Mouse (Mus musculus) midbrain, embryonic 14.5 days (tissue): ENCODE measurements around the gene Rab3il1. TPM values are rescaled to one million over a fixed set of nuclear protein-coding genes. Genes with fewer than 3 reads are reported as not detected.

Experiments used
- ATAC-seq: fragments of 200-750 bp; cut with Nextera tagmentation; 2 replicates; pipeline ENCODE4 v1.8.0; 2017; ENCODE audit warnings: moderate number of reproducible peaks, moderate library complexity; ENCODE audit not compliant: low FRiP score, low TSS enrichment
- DNase-seq: peaks from one replicate; pipeline ENCODE4 v3.0.0-alpha.2; 2015
- H3K27ac ChIP-seq: fragments of 300-500 bp; sonication (generic); replicated peaks from 2 replicates; pipeline ENCODE4 v1.5.1; 2014; ENCODE audit warnings: mild to moderate bottlenecking, low read depth, low read length, moderate library complexity
- H3K27me3 ChIP-seq: fragments of 300-500 bp; sonication (generic); 2 replicates; pipeline ENCODE4 v1.6.1; 2014; ENCODE audit warnings: low read length, control low read depth, mixed read lengths; ENCODE audit not compliant: control insufficient read depth, insufficient read depth
- H3K36me3 ChIP-seq: fragments of 300-500 bp; sonication (generic); 2 replicates; pipeline ENCODE4 v1.6.1; 2014; ENCODE audit warnings: low read length, control low read depth; ENCODE audit not compliant: control insufficient read depth, insufficient read depth
- H3K4me1 ChIP-seq: fragments of 300-500 bp; sonication (generic); 2 replicates; pipeline ENCODE4 v1.6.1; 2014; ENCODE audit warnings: mild to moderate bottlenecking, antibody characterized with exemption, low read length, control low read depth; ENCODE audit not compliant: control insufficient read depth, insufficient read depth
- H3K4me2 ChIP-seq: fragments of 300-500 bp; sonication (generic); 2 replicates; pipeline ENCODE4 v1.6.1; 2014; ENCODE audit warnings: mild to moderate bottlenecking, low read length, moderate library complexity
- H3K4me3 ChIP-seq: fragments of 300-500 bp; sonication (generic); replicated peaks from 2 replicates; pipeline ENCODE4 v1.5.1; 2014; ENCODE audit warnings: low read depth, low read length
- H3K9ac ChIP-seq: fragments of 300-500 bp; sonication (generic); replicated peaks from 2 replicates; pipeline ENCODE4 v1.6.1; 2014; ENCODE audit warnings: mild to moderate bottlenecking, low read length, moderate library complexity
- H3K9me3 ChIP-seq: fragments of 300-500 bp; sonication (generic); 2 replicates; pipeline ENCODE4 v1.6.1; 2016; ENCODE audit warnings: low read length, control low read depth, mixed read lengths; ENCODE audit not compliant: control insufficient read depth
- WGBS: fragments of 180-500 bp; shearing (Covaris S2); extraction: QIAGEN DNeasy Blood & Tissue Kit; methylation state at CpG from one replicate; pipeline ENCODE4 v1.1.7; 2014; 5-methylcytosine and 5-hydroxymethylcytosine counted together
- polyA plus RNA-seq: library from polyadenylated mRNA; unstranded; fragments of >200 nt; fragmentation: Nextera tagmentation; extraction: Ambion mirVana; gene quantifications from 2 replicates; pipeline ENCODE4 v1.2.1, GENCODE M21; 2014

The Rab3il1 gene
- polyA plus RNA-seq, 1 experiment from 2014 or later: 19.2 TPM

DNA sequence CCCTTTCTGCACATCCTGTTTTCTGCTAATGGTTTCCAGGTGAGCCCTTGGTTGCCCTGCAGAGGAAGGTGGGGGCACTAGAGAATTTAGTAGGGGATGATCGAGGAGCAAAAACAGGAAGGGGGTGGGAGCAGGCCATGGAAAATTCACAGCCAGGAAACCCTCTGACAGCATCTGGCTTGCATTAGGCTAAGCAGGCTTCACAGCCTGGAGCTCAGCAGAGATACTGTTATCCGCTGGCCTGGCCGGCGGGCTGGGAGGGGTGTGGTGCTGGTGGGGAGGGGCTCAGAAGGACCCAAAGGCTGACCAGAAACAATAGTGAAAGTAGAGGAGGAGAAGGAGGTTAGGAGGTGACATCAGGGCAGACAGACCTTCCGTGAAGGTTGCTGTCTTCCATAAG is 12.4 kb downstream of the Rab3il1 start:
- Histone ChIP-seq H3K4me1 (peaks cover 10% of the 10 kb centered on the region), H3K36me3 (no peaks in the 10 kb centered on the region), H3K4me3 (no peak overlapping the region), H3K4me2 (no peak overlapping the region), H3K9ac (no peak overlapping the region), H3K9me3 (no peaks in the 10 kb centered on the region), H3K27me3 (no peaks in the 10 kb centered on the region), H3K27ac (no peak overlapping the region)
- WGBS: 74% methylated on average over 5 of the region's 5 CpGs
- no peak for ATAC-seq
- no peak for DNase-seq

DNA sequence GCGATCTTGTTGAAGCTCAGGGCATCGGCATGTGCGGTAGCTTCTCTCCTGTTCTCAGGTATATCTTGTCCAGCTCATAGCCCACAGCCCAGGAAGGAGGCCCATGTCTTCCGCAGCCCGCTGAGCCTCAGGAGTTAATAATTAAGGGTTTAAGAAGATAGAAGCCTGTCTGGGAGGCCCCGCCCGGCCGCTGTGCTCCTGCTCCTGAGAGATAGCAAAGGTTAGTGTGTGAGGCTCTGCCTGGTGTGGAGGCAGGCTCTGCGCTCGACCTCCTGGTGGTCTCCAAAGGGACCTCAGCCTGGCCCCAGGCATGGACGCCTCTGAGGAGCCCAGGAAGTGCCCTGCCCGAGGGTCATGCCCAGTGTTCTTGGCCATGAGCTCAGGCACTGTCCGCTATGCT is 13.4 kb downstream of the Rab3il1 start:
- Histone ChIP-seq H3K4me3 (no peak overlapping the region), H3K9me3 (no peaks in the 10 kb centered on the region), H3K4me1 (peaks cover 14% of the 10 kb centered on the region), H3K27ac (no peak overlapping the region), H3K4me2 (no peak overlapping the region), H3K36me3 (no peaks in the 10 kb centered on the region), H3K9ac (no peak overlapping the region), H3K27me3 (no peaks in the 10 kb centered on the region)
- DNase-seq (no peak), ATAC-seq (no peak)
- WGBS: 86% methylated on average over 13 of the region's 13 CpGs

DNA sequence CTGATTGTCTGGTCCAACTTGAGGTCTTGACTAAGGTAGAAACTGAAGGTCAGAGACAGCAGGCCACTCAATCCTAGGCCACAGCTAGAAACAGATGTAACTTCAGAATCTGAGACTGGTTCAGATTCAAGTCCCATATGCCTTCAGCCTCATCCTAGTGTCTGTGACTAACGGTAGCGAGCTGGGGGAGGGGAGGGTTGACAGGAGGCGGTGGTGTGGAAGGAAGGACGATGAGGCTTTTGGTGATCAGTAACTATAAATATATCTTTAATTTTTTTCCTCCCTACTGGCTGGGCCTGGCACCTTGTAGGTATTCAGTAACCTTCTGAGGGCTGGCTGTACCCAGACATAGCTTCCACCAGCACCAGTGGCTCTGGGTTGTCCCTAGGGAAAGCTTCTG is 14.0 kb downstream of the Rab3il1 start:
- Histone ChIP-seq H3K4me2 (no peak overlapping the region), H3K9ac (no peak overlapping the region), H3K4me3 (no peak overlapping the region), H3K4me1 (peaks cover 14% of the 10 kb centered on the region), H3K27ac (no peak overlapping the region), H3K36me3 (no peaks in the 10 kb centered on the region), H3K27me3 (no peaks in the 10 kb centered on the region), H3K9me3 (no peaks in the 10 kb centered on the region)
- WGBS: 83% methylated on average over 4 of the region's 4 CpGs
- DNase-seq: no peak
- no peak for ATAC-seq

DNA sequence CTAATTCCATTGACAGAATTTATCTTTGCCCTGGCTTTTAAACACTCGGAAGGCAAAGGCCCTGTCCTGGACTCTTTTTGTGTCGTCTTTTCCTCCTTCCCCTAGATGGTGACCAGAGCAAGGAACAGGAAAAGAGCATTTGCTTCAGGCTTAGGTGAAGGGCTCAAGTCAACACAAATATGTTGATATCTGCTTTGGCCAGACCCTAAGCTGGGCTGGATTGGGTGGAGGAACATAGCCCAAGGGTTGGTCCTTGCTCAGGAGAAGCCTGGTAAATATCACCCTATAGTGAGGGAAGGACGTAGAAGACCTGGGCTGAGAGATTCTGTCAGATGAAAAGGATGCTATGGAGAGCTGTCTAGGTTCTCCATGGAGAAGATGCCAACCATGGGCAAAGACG is 14.7 kb downstream of the Rab3il1 start:
- Histone ChIP-seq H3K27ac (no peak overlapping the region), H3K9ac (no peak overlapping the region), H3K27me3 (no peaks in the 10 kb centered on the region), H3K9me3 (no peaks in the 10 kb centered on the region), H3K4me2 (no peak overlapping the region), H3K4me3 (no peak overlapping the region), H3K4me1 (peaks cover 14% of the 10 kb centered on the region), H3K36me3 (no peaks in the 10 kb centered on the region)
- ATAC-seq (no peak), DNase-seq (no peak)
- 89% methylated on average over 4 of the region's 4 CpGs for WGBS

DNA sequence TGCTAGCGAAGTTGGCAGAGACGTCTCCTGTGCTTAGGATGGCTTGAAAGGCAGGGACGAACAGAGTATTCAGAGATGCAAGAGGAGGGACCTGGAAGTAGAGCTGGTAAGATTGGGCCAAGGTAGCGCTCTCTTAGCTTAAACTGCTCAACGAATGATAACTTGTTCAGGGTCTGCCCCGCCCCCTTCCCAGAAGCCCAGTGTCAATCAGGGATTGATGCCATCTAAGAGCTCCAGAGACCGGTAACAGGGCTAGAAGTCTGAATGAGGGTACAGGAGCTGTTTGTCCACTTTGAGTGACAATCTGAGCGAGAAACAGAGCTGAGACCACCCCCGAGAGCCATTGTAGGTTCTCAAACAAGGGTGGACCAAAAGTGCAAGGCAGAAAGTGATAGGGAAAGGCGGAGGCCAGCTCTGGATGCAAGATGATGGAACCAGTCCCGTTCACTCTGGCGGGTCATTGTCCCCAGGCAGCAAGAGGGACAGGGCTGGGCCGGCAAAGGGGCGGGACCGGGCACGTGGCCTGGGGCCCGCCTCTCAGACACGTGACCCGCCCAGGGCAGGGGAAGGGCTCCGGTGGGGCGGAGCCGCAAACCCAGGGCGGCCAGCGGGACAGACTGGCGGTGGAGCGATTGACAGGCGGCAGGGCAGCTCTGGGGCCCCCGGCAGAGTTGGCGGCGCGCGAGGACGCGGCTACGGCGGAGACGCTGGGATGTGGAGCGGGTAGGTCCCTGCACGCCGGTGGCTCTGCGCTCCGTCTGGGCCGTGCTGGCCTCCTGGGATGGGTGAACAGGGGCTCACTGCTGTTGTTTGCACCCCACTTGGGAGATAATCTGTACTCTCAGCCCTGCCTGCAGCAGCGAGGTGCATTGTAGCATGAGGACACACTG is 16.4 kb downstream of the Rab3il1 start:
- Histone ChIP-seq H3K4me1 (peaks cover 14% of the 10 kb centered on the region), H3K4me2 (peak overlapping the region; percentile 95), H3K27ac (peak overlapping the region; percentile 27; the same call in 1 of the 2 replicates), H3K4me3 (peak overlapping the region; percentile 58), H3K36me3 (no peaks in the 10 kb centered on the region), H3K9me3 (no peaks in the 10 kb centered on the region), H3K27me3 (no peaks in the 10 kb centered on the region), H3K9ac (peak overlapping the region; percentile 75)
- WGBS: 5% methylated on average over 43 of the region's 44 CpGs
- peak; percentile 88 for DNase-seq
- peak; percentile 94 for ATAC-seq

DNA sequence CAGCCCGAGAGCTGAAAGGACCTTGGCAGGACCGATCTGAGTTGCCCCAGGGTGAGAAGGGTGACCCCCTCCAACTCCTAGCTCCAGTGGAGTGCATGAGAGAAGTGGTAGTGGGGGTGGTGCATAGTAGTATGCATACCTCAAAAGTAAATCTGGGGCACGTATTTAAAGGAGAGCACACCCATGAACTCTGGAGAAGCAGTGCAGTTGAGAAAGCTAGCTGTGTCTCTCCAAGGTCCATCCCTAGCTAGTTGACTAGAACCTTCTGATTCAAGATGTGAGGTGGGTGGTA is 17.0 kb downstream of the Rab3il1 start:
- H3K36me3 ChIP-seq: no peaks in the 10 kb centered on the region
- no peak for ATAC-seq
- H3K27ac ChIP-seq: no peak overlapping the region
- peak overlapping the region; percentile 95 for H3K4me2 ChIP-seq
- H3K4me1 ChIP-seq: peaks cover 14% of the 10 kb centered on the region
- H3K27me3 ChIP-seq: no peaks in the 10 kb centered on the region
- no peaks in the 10 kb centered on the region for H3K9me3 ChIP-seq
- 4% methylated on average over 3 of the region's 3 CpGs for WGBS
- DNase-seq: no peak
- H3K4me3 ChIP-seq: peak overlapping the region; percentile 58
- peak overlapping the region; percentile 75 for H3K9ac ChIP-seq

DNA sequence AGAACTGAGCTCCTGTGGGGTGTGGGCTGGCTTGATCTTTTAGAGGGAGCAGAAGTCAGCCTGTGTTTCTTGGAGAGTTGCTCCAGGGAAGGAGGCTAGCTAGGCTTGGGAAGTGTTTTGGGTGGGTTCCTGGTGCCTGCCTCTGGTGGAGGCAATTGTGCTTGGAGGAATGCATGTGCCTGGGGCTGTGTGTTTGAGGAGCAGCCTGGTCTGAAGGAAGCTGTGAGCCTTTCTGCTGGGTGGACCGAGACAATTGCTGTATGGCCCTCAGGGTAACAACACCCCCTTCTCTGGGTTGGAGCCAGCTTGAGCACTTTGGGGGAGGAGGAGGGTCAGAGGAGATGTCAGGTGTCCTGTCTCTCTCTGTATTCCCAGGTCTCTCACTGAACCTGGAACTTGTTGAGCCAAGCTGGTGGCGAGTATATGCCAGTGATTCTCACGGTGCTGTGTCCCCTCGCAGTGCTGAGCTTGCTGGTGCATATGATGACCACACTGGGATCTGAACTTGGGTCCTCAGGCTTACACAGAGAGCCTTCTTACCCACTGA is 17.8 kb downstream of the Rab3il1 start:
- Histone ChIP-seq H3K4me1 (peaks cover 14% of the 10 kb centered on the region), H3K27me3 (no peaks in the 10 kb centered on the region), H3K4me3 (peak overlapping the region; percentile 58), H3K36me3 (no peaks in the 10 kb centered on the region), H3K27ac (no peak overlapping the region), H3K4me2 (peak overlapping the region; percentile 95), H3K9me3 (no peaks in the 10 kb centered on the region), H3K9ac (no peak overlapping the region; the same call in 1 of the 2 replicates)
- ATAC-seq (no peak), DNase-seq (no peak)
- WGBS: 70% methylated on average over 4 of the region's 4 CpGs

DNA sequence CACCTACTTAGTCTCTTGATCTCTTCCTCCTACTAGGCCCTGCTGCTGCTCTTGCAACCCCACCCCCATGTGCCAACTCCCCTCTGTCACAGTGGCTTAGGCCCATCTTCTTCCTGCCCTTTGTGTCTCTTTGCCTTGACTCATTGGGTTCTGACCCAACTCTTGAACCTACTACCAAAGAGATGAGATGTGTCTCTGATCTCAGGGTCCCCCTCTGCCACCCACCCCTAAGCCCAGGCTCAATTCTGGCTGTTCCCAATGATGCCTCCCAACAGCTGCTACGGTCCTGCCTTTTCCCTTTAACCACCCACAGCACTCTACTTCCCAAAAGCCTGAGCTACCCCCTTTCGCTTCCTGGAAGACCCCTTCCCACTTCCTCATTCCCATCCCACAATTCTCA is 20.5 kb downstream of the Rab3il1 start:
- Histone ChIP-seq H3K4me3 (no peak overlapping the region), H3K27me3 (no peaks in the 10 kb centered on the region), H3K27ac (no peak overlapping the region), H3K9me3 (no peaks in the 10 kb centered on the region), H3K4me1 (peaks cover 14% of the 10 kb centered on the region), H3K36me3 (no peaks in the 10 kb centered on the region), H3K4me2 (no peak overlapping the region), H3K9ac (no peak overlapping the region)
- DNase-seq (no peak), ATAC-seq (no peak)
- WGBS: 78% methylated on average over 2 of the region's 2 CpGs
